18 mouse cellular contexts compared by ENCODE assay signal in genomic region chr12:108604546-108604945, GRCm38 (mm10). TPM values are rescaled to one million over a fixed set of nuclear protein-coding genes. Genes with fewer than 3 reads are reported as not detected.
DNase-seq lines count a peak whose midpoint lies in the region; ATAC-seq lines count a peak whose summit lies in the region.
"Had no signal": no experiment of that assay in that cellular context is flagged by ENCODE, and none has a peak within 500 bp of the region (broad histone marks: within the 10 kb centered on the region; RNA-seq: fewer than 3 reads in every experiment).

No protein-coding gene starts in this region.

- 0 out of 2 replicates have a peak, but pooled peaks cover 2% of the 10 kb centered on the region for H3K36me3 ChIP-seq in forebrain, embryonic 10.5 days (replicated peaks)
- no peaks in the 10 kb centered on the region for H3K36me3 ChIP-seq in forebrain, embryonic 16.5 days (ENCODE audit: control insufficient read depth, insufficient read depth)
- H3K36me3 ChIP-seq in neural tube, embryonic 13.5 days: no peaks in the 10 kb centered on the region
- H3K36me3 ChIP-seq in neural tube, embryonic 15.5 days: no peaks in the 10 kb centered on the region
- H3K36me3 ChIP-seq in midbrain, embryonic 11.5 days (ENCODE audit: control insufficient read depth, insufficient read depth, low read length): no peaks in the 10 kb centered on the region
- H3K36me3 ChIP-seq: limb, embryonic 13.5 days; liver, embryonic 13.5 days had no signal

- H3K9me3 ChIP-seq in forebrain, embryonic 10.5 days: no peaks in the 10 kb centered on the region
- no peaks in the 10 kb centered on the region for H3K9me3 ChIP-seq in forebrain, embryonic 16.5 days (ENCODE audit: control insufficient read depth, low read length)
- no peaks in the 10 kb centered on the region for H3K9me3 ChIP-seq in neural tube, embryonic 13.5 days
- H3K9me3 ChIP-seq in neural tube, embryonic 15.5 days (replicated peaks): no peaks in the 10 kb centered on the region
- H3K9me3 ChIP-seq in midbrain, embryonic 11.5 days (ENCODE audit: control insufficient read depth, low read length): no peaks in the 10 kb centered on the region
- H3K9me3 ChIP-seq: limb, embryonic 13.5 days; liver, embryonic 13.5 days had no signal

- no peaks in the 10 kb centered on the region for H3K27me3 ChIP-seq in forebrain, embryonic 10.5 days (ENCODE audit: poor library complexity, severe bottlenecking)
- no peaks in the 10 kb centered on the region for H3K27me3 ChIP-seq in forebrain, embryonic 16.5 days (replicated peaks; ENCODE audit: control insufficient read depth, insufficient read depth, low read length)
- H3K27me3 ChIP-seq in neural tube, embryonic 13.5 days: no peaks in the 10 kb centered on the region
- H3K27me3 ChIP-seq in neural tube, embryonic 15.5 days (replicated peaks): no peaks in the 10 kb centered on the region
- H3K27me3 ChIP-seq in midbrain, embryonic 11.5 days (ENCODE audit: control insufficient read depth, insufficient read depth, low read length): no peaks in the 10 kb centered on the region
- H3K27me3 ChIP-seq: limb, embryonic 13.5 days; liver, embryonic 13.5 days had no signal

- no peak for DNase-seq in forebrain, embryonic 10.5 days (ENCODE audit: extremely low spot score, low spot score)
- DNase-seq in midbrain, embryonic 11.5 days (ENCODE audit: low spot score, missing footprints): peak; percentile 89
- DNase-seq in retina, embryonic 14.5 days (ENCODE audit: low spot score): peak; percentile 26
- DNase-seq in thymus, postnatal 0 days (ENCODE audit: low spot score): no peak
- no peak for DNase-seq in layer of hippocampus, postnatal 10 days (ENCODE audit: low spot score in 2 of 2)
- DNase-seq: cerebellum, adult 9-10 months; gastrocnemius, postnatal 36 days; kidney, adult 11 months; layer of hippocampus, postnatal 36 days; liver, embryonic 13.5 days; lung, embryonic 14.5 days; lung, postnatal 36 days; right cerebral cortex, postnatal 14 days; thymus, postnatal 14 days had no signal

- H3K4me3 ChIP-seq in forebrain, embryonic 10.5 days: no peak overlapping the region; the same call in 1 of the 2 replicates
- H3K4me3 ChIP-seq in forebrain, embryonic 16.5 days (replicated peaks; ENCODE audit: low read length): no peak overlapping the region
- H3K4me3 ChIP-seq in neural tube, embryonic 13.5 days: no peak overlapping the region
- no peak overlapping the region for H3K4me3 ChIP-seq in neural tube, embryonic 15.5 days (replicated peaks)
- no peak overlapping the region for H3K4me3 ChIP-seq in midbrain, embryonic 11.5 days (ENCODE audit: low read depth, low read length)
- H3K4me3 ChIP-seq: limb, embryonic 13.5 days; liver, embryonic 13.5 days had no signal

- peak overlapping the region; percentile 64 for H3K27ac ChIP-seq in forebrain, embryonic 10.5 days
- no peak overlapping the region for H3K27ac ChIP-seq in forebrain, embryonic 16.5 days (ENCODE audit: low read length)
- H3K27ac ChIP-seq in neural tube, embryonic 13.5 days (replicated peaks): 0 out of 2 replicates have a peak overlapping the region, but pooled peaks have one; percentile 9
- no peak overlapping the region for H3K27ac ChIP-seq in neural tube, embryonic 15.5 days (replicated peaks)
- H3K27ac ChIP-seq in midbrain, embryonic 11.5 days (ENCODE audit: low read depth, low read length): no peak overlapping the region
- H3K27ac ChIP-seq: limb, embryonic 13.5 days; liver, embryonic 13.5 days had no signal

- H3K4me2 ChIP-seq in forebrain, embryonic 16.5 days (ENCODE audit: low read length): no peak overlapping the region
- H3K4me2 ChIP-seq in neural tube, embryonic 13.5 days: no peak overlapping the region
- H3K4me2 ChIP-seq in neural tube, embryonic 15.5 days: no peak overlapping the region
- H3K4me2 ChIP-seq in midbrain, embryonic 11.5 days: no peak overlapping the region
- H3K4me2 ChIP-seq: limb, embryonic 13.5 days; liver, embryonic 13.5 days; lung, embryonic 14.5 days had no signal

- H3K4me1 ChIP-seq in forebrain, embryonic 10.5 days: peaks cover 73% of the 10 kb centered on the region
- peaks cover 54% of the 10 kb centered on the region for H3K4me1 ChIP-seq in forebrain, embryonic 16.5 days (replicated peaks; ENCODE audit: control insufficient read depth, insufficient read depth, low read length)
- H3K4me1 ChIP-seq in neural tube, embryonic 13.5 days (replicated peaks): peaks cover 52% of the 10 kb centered on the region
- H3K4me1 ChIP-seq in neural tube, embryonic 15.5 days: peaks cover 66% of the 10 kb centered on the region
- peaks cover 33% of the 10 kb centered on the region for H3K4me1 ChIP-seq in midbrain, embryonic 11.5 days (ENCODE audit: control insufficient read depth, insufficient read depth, low read length)

- no peak for ATAC-seq in forebrain, embryonic 16.5 days
- no peak for ATAC-seq in neural tube, embryonic 13.5 days (ENCODE audit: low read depth)
- no peak for ATAC-seq in neural tube, embryonic 15.5 days (ENCODE audit: low FRiP score)
- ATAC-seq in midbrain, embryonic 11.5 days (ENCODE audit: low FRiP score): no peak

- no peak overlapping the region for H3K9ac ChIP-seq in forebrain, embryonic 16.5 days (replicated peaks; ENCODE audit: low read depth, low read length)
- H3K9ac ChIP-seq in neural tube, embryonic 13.5 days: 0 out of 2 replicates have a peak overlapping the region, but pooled peaks have one; percentile 13
- no peak overlapping the region for H3K9ac ChIP-seq in neural tube, embryonic 15.5 days (replicated peaks)
- H3K9ac ChIP-seq in midbrain, embryonic 11.5 days (ENCODE audit: low read length): no peak overlapping the region
- H3K9ac ChIP-seq: limb, embryonic 13.5 days; liver, embryonic 13.5 days; lung, embryonic 14.5 days had no signal

RNA-seq across cellular contexts. Expression of gene Evl, which starts 50.0 kb away (rescaled TPM):
- polyA plus RNA-seq in forebrain, embryonic 10.5 days (2016; fragmentation: Nextera tagmentation; extraction: Ambion mirVana): 50.0 and 55.2 TPM in 2 replicates
- 196 and 218 TPM in 2 replicates for polyA plus RNA-seq in forebrain, embryonic 16.5 days (2015; fragmentation: Nextera tagmentation; extraction: Ambion mirVana)
- 188 and 208 TPM in 2 replicates for polyA plus RNA-seq in neural tube, embryonic 13.5 days (2015; fragmentation: Nextera tagmentation; extraction: Ambion mirVana)
- 188 and 226 TPM in 2 replicates for polyA plus RNA-seq in neural tube, embryonic 15.5 days (2015; fragmentation: Nextera tagmentation; extraction: Ambion mirVana)
- polyA plus RNA-seq in midbrain, embryonic 11.5 days (2014; fragmentation: Nextera tagmentation; extraction: Ambion mirVana): 102 and 119 TPM in 2 replicates
- polyA plus RNA-seq in thymus, postnatal 0 days (2015; fragmentation: Nextera tagmentation; extraction: Ambion mirVana): 69.7 and 73.8 TPM in 2 replicates
- 100 to 1,000 TPM; 312 to 327 TPM for total RNA-seq in layer of hippocampus, postnatal 10 days (2021)

Comparison
In these comparisons a context has a peak if more than half of its experiments do, and no peak if none do; other contexts are left out.
1. H3K27ac ChIP-seq: peak in forebrain, embryonic 10.5 days (single experiment) and neural tube, embryonic 13.5 days (single experiment); none in forebrain, embryonic 16.5 days (single experiment), neural tube, embryonic 15.5 days (single experiment) and midbrain, embryonic 11.5 days (single experiment).
2. DNase-seq: peak in midbrain, embryonic 11.5 days (single experiment) and retina, embryonic 14.5 days (single experiment); none in forebrain, embryonic 10.5 days (single experiment), thymus, postnatal 0 days (single experiment) and layer of hippocampus, postnatal 10 days (0 of 2).